Mouse (Mus musculus): Measurements from ENCODE around the gene Mta3. TPM values are rescaled to one million over a fixed set of nuclear protein-coding genes. Genes with fewer than 3 reads are reported as not detected.
A peak's percentile ranks its signal among the peaks of the same experiment; 100 is the strongest.

Gene Mta3
- total and polyA plus RNA-seq, 3 experiments, result 31.1 to 67.6 (median 39.2) TPM

DNA sequence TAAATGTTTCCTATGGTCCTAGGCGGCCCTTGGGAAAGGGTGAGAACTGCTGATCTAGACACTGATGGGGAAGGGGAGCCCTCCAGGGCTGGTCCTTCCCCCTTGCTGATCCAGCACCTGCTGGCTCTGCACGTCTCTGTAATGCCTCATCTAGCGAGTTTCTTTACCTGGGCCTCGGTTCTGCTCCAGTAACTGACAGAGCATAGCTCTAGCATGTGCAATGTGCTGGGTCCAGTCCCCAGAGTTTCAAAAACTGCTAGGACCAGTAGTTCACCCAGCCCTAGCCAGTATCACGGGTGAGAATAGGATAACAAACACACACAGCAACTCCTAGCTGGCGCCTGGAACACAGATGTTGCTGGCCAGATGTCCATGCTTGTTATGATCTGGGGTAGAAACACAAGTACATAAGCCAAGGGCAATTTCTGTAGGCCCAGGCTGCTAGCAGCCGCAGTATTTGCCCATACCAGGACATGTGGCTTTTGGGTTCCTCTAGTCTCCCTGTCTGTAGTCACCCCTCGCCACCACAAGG lies 131.8 kb downstream of the Mta3 start:
- no peak for TF ChIP-seq RCOR1 (conservative IDR thresholded peaks at IDR 0.05; ENCODE audit: low read depth, low read length)
- TF ChIP-seq EP300 (IDR thresholded peaks at IDR 0.05; ENCODE audit: low read length), result 0 out of 2 replicates have a peak, but pooled peaks have one; percentile 11
- H3K27me3 ChIP-seq (replicated peaks), result no peaks in the 10 kb centered on the region
- no peak overlapping the region for H3K27ac ChIP-seq (ENCODE audit: insufficient read depth, low read depth)
- DNase-seq (ENCODE audit: extremely low read depth), result peak; percentile 40
- H3K36me3 ChIP-seq (replicated peaks in 1 of 2; ENCODE audit: control insufficient read depth in 1 of 2, insufficient read depth in 1 of 2, low read length in 1 of 2), result peaks cover 2 to 80% of the 10 kb centered on the region in 2 experiments
- dilution Hi-C loops (cut with MboI; ENCODE audit: extremely low pct_ligation_motif_present, extremely low pct_unique_long_range_greater_than_20kb, low sequenced_read_pairs), result no loop called here
- no peak overlapping the region for H3K4me3 ChIP-seq (replicated peaks in 1 of 3; ENCODE audit: low read depth in 2 of 3, low read length in 2 of 3, poor library complexity in 1 of 3)
- no peaks in the 10 kb centered on the region for H3K79me2 ChIP-seq (replicated peaks; ENCODE audit: control insufficient read depth, extremely low read depth, insufficient read depth, poor library complexity, severe bottlenecking)
- no peak overlapping the region for H3K9ac ChIP-seq (ENCODE audit: insufficient read depth, low read depth)
- peaks cover 5 to 52% of the 10 kb centered on the region in 2 experiments; a peak in 3 of 4 replicates for H3K4me1 ChIP-seq (ENCODE audit: control insufficient read depth in 1 of 2, insufficient read depth in 2 of 2)
- H3K9me3 ChIP-seq (replicated peaks; ENCODE audit: low read length), result no peaks in the 10 kb centered on the region
- in situ Hi-C loops (cut with MboI; ENCODE audit: low pct_ligation_motif_present, low pct_unique_long_range_greater_than_20kb, low sequenced_read_pairs), result no loop called here
- H3K4me2 ChIP-seq (ENCODE audit: insufficient read depth, low read depth, poor library complexity, severe bottlenecking), result no peak overlapping the region

GRCm38 (mm10) chr17:83839132-83839531 lies 133.2 kb downstream of the Mta3 start:
- Histone ChIP-seq H3K4me3 (replicated peaks in 1 of 3; ENCODE audit: low read depth in 2 of 3, low read length in 2 of 3, poor library complexity in 1 of 3) (no peak overlapping the region), H3K4me2 (ENCODE audit: insufficient read depth, low read depth, poor library complexity, severe bottlenecking) (no peak overlapping the region), H3K36me3 (replicated peaks in 1 of 2; ENCODE audit: control insufficient read depth in 1 of 2, insufficient read depth in 1 of 2, low read length in 1 of 2) (peaks cover 4 to 79% of the 10 kb centered on the region in 2 experiments), H3K27ac (ENCODE audit: insufficient read depth, low read depth) (no peak overlapping the region), H3K9ac (ENCODE audit: insufficient read depth, low read depth) (no peak overlapping the region), H3K27me3 (replicated peaks) (no peaks in the 10 kb centered on the region), H3K9me3 (replicated peaks; ENCODE audit: low read length) (no peaks in the 10 kb centered on the region), H3K79me2 (replicated peaks; ENCODE audit: control insufficient read depth, extremely low read depth, insufficient read depth, poor library complexity, severe bottlenecking) (no peaks in the 10 kb centered on the region), H3K4me1 (ENCODE audit: control insufficient read depth in 1 of 2, insufficient read depth in 2 of 2) (peaks cover 3 to 52% of the 10 kb centered on the region in 2 experiments; a peak in 2 of 4 replicates)
- dilution Hi-C loops (cut with MboI; ENCODE audit: extremely low pct_ligation_motif_present, extremely low pct_unique_long_range_greater_than_20kb, low sequenced_read_pairs), result no loop called here
- DNase-seq (ENCODE audit: extremely low read depth), result no peak
- in situ Hi-C loops (cut with MboI; ENCODE audit: low pct_ligation_motif_present, low pct_unique_long_range_greater_than_20kb, low sequenced_read_pairs), result no loop called here
- TF ChIP-seq USF2 (conservative IDR thresholded peaks at IDR 0.05; ENCODE audit: low read depth, low read length), result no peak
- no peak for TF ChIP-seq PAX5 (IDR thresholded peaks at IDR 0.05; ENCODE audit: low read length)
- no peak for TF ChIP-seq UBTF (IDR thresholded peaks at IDR 0.05; ENCODE audit: low read depth, low read length)
- TF ChIP-seq MYC (IDR thresholded peaks at IDR 0.05; ENCODE audit: low read depth, low read length), result no peak
- TF ChIP-seq POLR2A (IDR thresholded peaks at IDR 0.05; ENCODE audit: low read depth, low read length), result no peak
- no peak for TF ChIP-seq KAT2A (IDR thresholded peaks at IDR 0.05; ENCODE audit: insufficient replicate concordance, low read length)
- no peak for TF ChIP-seq RCOR1 (conservative IDR thresholded peaks at IDR 0.05; ENCODE audit: low read depth, low read length)
- TF ChIP-seq ZKSCAN1 (IDR thresholded peaks at IDR 0.05; ENCODE audit: borderline replicate concordance, low read depth, low read length), result no peak
- TF ChIP-seq GABPA (IDR thresholded peaks at IDR 0.05; ENCODE audit: insufficient replicate concordance, low read depth, low read length), result no peak
- TF ChIP-seq IRF4 (IDR thresholded peaks at IDR 0.05; ENCODE audit: low read depth, low read length), result no peak
- no peak for TF ChIP-seq ZC3H11A (IDR thresholded peaks at IDR 0.05; ENCODE audit: low read depth, low read length)
- TF ChIP-seq ZMIZ1 (IDR thresholded peaks at IDR 0.05; ENCODE audit: low read depth, low read length), result no peak
- TF ChIP-seq ZNF384 (IDR thresholded peaks at IDR 0.05; ENCODE audit: low read depth, low read length), result no peak
- TF ChIP-seq BHLHE40 (IDR thresholded peaks at IDR 0.05; ENCODE audit: low read depth, low read length), result no peak
- TF ChIP-seq ETS1 (conservative IDR thresholded peaks at IDR 0.05; ENCODE audit: low read depth, low read length), result no peak
- TF ChIP-seq MEF2A (IDR thresholded peaks at IDR 0.05; ENCODE audit: borderline replicate concordance, low read depth, low read length), result no peak
- TF ChIP-seq NELFE (IDR thresholded peaks at IDR 0.05; ENCODE audit: low read depth, low read length), result no peak
- no peak for TF ChIP-seq MAZ (IDR thresholded peaks at IDR 0.05; ENCODE audit: low read depth, low read length)
- TF ChIP-seq CHD1 (IDR thresholded peaks at IDR 0.05; ENCODE audit: low read depth, low read length), result no peak
